Mouse (Mus musculus) erythroblast, embryonic 14.5 days (primary cell): ENCODE data around the gene Fcrla. TPM values are rescaled to one million over a fixed set of nuclear protein-coding genes. Genes with fewer than 3 reads are reported as not detected.
"Not testable (repeated sequence)": the region's sequence is repeated elsewhere in the genome, so short reads cannot be mapped to it uniquely, and the experiment has no call there.

ENCODE experiments used
- H3K27me3 ChIP-seq: 2 replicates; pipeline ENCODE4 v1.6.1; 2012; ENCODE audit warnings: inconsistent platforms; ENCODE audit not compliant: control insufficient read depth
- H3K36me3 ChIP-seq: 2 replicates; pipeline ENCODE4 v1.6.1; 2012; ENCODE audit warnings: mild to moderate bottlenecking, inconsistent platforms; ENCODE audit not compliant: control insufficient read depth
- H3K4me1 ChIP-seq: 2 replicates; pipeline ENCODE4 v1.6.1; 2012; ENCODE audit warnings: inconsistent platforms; ENCODE audit not compliant: control insufficient read depth
- H3K4me3 ChIP-seq: replicated peaks from 2 replicates; pipeline ENCODE3; 2012; ENCODE audit warnings: moderate library complexity, mild to moderate bottlenecking, inconsistent platforms
- H3K9me3 ChIP-seq: 2 replicates; pipeline ENCODE4 v1.6.1; 2012; ENCODE audit warnings: low read length, inconsistent platforms, mixed read lengths; ENCODE audit not compliant: control insufficient read depth
- GATA1 ChIP-seq: IDR thresholded peaks from 2 replicates; pipeline ENCODE4 v1.6.1; 2012; ENCODE audit warnings: low read length, inconsistent platforms, mixed read lengths
- TAL1 ChIP-seq: IDR thresholded peaks from 3 replicates; pipeline ENCODE4 v1.6.1; 2012; ENCODE audit warnings: low read length, inconsistent platforms, mixed read lengths
- polyA plus RNA-seq: library from polyadenylated mRNA; stranded (reverse); fragments of >175 nt; gene quantifications from 2 replicates; pipeline ENCODE4 v1.2.3, GENCODE M21; 2012

Fcrla gene
- not detected in 2 replicates for polyA plus RNA-seq

- H3K9me3 ChIP-seq, result no peaks in the 10 kb centered on the region
- peaks cover 7% of the 10 kb centered on the region for H3K4me1 ChIP-seq
- TF ChIP-seq TAL1 (no peak), GATA1 (no peak)
- no peaks in the 10 kb centered on the region for H3K36me3 ChIP-seq
- H3K4me3 ChIP-seq, result no peak within 1 kb of the TSS
- no peaks in the 10 kb centered on the region for H3K27me3 ChIP-seq
Observed at GRCm38 (mm10) chr1:170927378-170927777, at the start of gene Fcrla. Fcrla (minus strand) TSS chr1:170927583.

- no peaks in the 10 kb centered on the region for H3K9me3 ChIP-seq
- no peaks in the 10 kb centered on the region for H3K27me3 ChIP-seq
- TF ChIP-seq GATA1 (no peak), TAL1 (no peak)
- no peaks in the 10 kb centered on the region for H3K36me3 ChIP-seq
- no peak within 1 kb of the TSS for H3K4me3 ChIP-seq
- H3K4me1 ChIP-seq, result no peaks in the 10 kb centered on the region
Observed at GRCm38 (mm10) chr1:170976447-170976846, 49.1 kb upstream of the Fcrla start, which contains the start of gene Fcgr2b. Fcgr2b (minus strand) TSS chr1:170976547.

DNA sequence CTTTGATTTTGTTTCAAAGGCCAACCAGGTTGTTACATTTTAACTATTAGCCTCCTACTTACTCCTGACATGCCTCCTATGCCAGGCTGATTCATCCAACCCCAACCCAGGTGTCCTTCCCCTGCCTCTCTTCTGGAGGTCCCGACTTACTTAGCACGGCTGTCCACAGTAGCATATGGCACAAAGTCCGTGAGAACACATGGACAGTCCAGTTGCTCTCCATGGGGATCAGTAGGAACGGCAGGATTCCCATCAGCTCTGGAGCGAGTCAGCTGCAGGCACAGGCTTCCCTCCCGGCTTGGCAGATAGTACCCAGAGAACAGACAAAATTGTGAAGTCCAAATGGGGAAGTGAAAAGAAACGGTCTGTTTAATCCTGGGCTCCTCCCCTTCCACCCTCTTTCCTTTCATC, 48.4 kb upstream of the Fcrla start:
- H3K4me3 ChIP-seq, result no peak overlapping the region
- H3K9me3 ChIP-seq, result no peaks in the 10 kb centered on the region

GRCm38 (mm10) chr1:170975350-170975749, 48.0 kb upstream of the Fcrla start:
- H3K27me3 ChIP-seq, H3K36me3 ChIP-seq, H3K9me3 ChIP-seq, H3K4me1 ChIP-seq, H3K4me3 ChIP-seq: not testable (repeated sequence)

More for the DNA sequence above, 48.4 kb upstream of the Fcrla start:
- TF ChIP-seq TAL1 (no peak), GATA1 (no peak)
- H3K36me3 ChIP-seq, result no peaks in the 10 kb centered on the region
- H3K4me1 ChIP-seq, result no peaks in the 10 kb centered on the region
- no peaks in the 10 kb centered on the region for H3K27me3 ChIP-seq

- Histone ChIP-seq H3K27me3 (no peaks in the 10 kb centered on the region), H3K4me3 (no peak overlapping the region), H3K9me3 (no peaks in the 10 kb centered on the region), H3K4me1 (no peaks in the 10 kb centered on the region), H3K36me3 (no peaks in the 10 kb centered on the region)
- TF ChIP-seq GATA1 (no peak), TAL1 (no peak)
Observed at GRCm38 (mm10) chr1:170974736-170975135, 47.4 kb upstream of the Fcrla start.

GRCm38 (mm10) chr1:170974171-170974570, 46.8 kb upstream of the Fcrla start:
- TF ChIP-seq TAL1 (no peak), GATA1 (no peak)
- no peaks in the 10 kb centered on the region for H3K4me1 ChIP-seq
- H3K27me3 ChIP-seq, result no peaks in the 10 kb centered on the region
- H3K4me3 ChIP-seq, result no peak overlapping the region
- no peaks in the 10 kb centered on the region for H3K9me3 ChIP-seq
- no peaks in the 10 kb centered on the region for H3K36me3 ChIP-seq

- H3K4me1 ChIP-seq, result no peaks in the 10 kb centered on the region
- no peaks in the 10 kb centered on the region for H3K36me3 ChIP-seq
- TF ChIP-seq GATA1 (no peak), TAL1 (no peak)
- no peak overlapping the region for H3K4me3 ChIP-seq
- H3K9me3 ChIP-seq, result no peaks in the 10 kb centered on the region
- no peaks in the 10 kb centered on the region for H3K27me3 ChIP-seq
Observed at GRCm38 (mm10) chr1:170972936-170973335, 45.6 kb upstream of the Fcrla start.

DNA sequence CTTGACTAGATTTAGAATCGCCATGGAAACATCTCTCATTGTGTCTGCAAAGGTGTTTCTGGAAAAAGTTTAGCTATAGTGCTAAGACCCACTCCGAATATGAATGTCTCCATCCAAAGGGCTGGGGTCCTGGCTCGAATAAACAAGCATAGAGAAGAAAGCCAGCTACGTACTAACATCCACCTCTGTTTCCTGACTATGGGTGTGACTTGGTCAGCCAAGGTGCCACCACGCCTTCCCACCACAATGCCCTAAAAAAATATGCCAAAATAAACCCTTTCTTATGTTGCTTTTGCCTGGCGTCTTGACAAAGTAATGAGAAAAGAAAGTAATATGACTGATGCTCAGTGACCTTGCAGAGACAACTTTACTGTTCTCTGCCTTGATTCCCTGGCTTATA, 45.1 kb upstream of the Fcrla start:
- Histone ChIP-seq H3K4me3 (no peak overlapping the region), H3K36me3 (no peaks in the 10 kb centered on the region), H3K27me3 (no peaks in the 10 kb centered on the region), H3K4me1 (no peaks in the 10 kb centered on the region), H3K9me3 (no peaks in the 10 kb centered on the region)
- TF ChIP-seq GATA1 (no peak), TAL1 (no peak)

- no peaks in the 10 kb centered on the region for H3K27me3 ChIP-seq
- H3K4me3 ChIP-seq, result no peak overlapping the region
- no peaks in the 10 kb centered on the region for H3K4me1 ChIP-seq
- no peaks in the 10 kb centered on the region for H3K9me3 ChIP-seq
- TF ChIP-seq TAL1 (no peak), GATA1 (no peak)
- H3K36me3 ChIP-seq, result no peaks in the 10 kb centered on the region
Observed at GRCm38 (mm10) chr1:170968576-170968975, 41.2 kb upstream of the Fcrla start.

- no peaks in the 10 kb centered on the region for H3K27me3 ChIP-seq
- no peak overlapping the region for H3K4me3 ChIP-seq
- H3K4me1 ChIP-seq, result no peaks in the 10 kb centered on the region
- TF ChIP-seq GATA1 (no peak), TAL1 (no peak)
- no peaks in the 10 kb centered on the region for H3K36me3 ChIP-seq
- H3K9me3 ChIP-seq, result no peaks in the 10 kb centered on the region
Observed at GRCm38 (mm10) chr1:170967581-170967980, 40.2 kb upstream of the Fcrla start.

DNA sequence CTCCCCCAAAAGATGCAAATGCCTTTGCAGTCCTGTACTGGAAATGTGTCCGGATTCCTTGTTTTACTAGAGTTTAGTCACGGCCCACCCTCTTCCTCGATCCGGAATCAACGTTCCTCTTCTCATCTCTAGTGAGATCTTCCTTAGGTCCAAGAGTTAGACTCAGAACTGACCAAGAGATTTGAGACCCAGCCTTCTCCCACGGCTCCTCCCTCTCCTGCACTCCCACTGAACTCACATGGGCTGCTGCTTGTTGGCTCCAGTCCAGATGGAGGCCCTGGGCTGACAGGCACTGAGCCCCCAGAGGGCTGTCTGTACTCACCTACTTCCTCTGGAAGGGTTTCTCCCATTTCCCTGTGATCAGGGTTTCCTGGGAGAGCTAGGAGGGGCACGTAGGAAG, 35.7 kb upstream of the Fcrla start:
- H3K4me3 ChIP-seq, result no peak overlapping the region
- TF ChIP-seq TAL1, result no peak
- TF ChIP-seq GATA1, result no peak
- peaks cover 2% of the 10 kb centered on the region; the same call in 1 of the 2 replicates for H3K27me3 ChIP-seq
- no peaks in the 10 kb centered on the region for H3K36me3 ChIP-seq
- no peaks in the 10 kb centered on the region for H3K9me3 ChIP-seq
- no peaks in the 10 kb centered on the region for H3K4me1 ChIP-seq
